Mouse (Mus musculus) left cerebral cortex, adult 6 months (tissue): ENCODE data around the gene Naglu. TPM values are rescaled to one million over a fixed set of nuclear protein-coding genes. Genes with fewer than 3 reads are reported as not detected.

ENCODE experiments used
- long read RNA-seq, 2 experiments: library from polyadenylated mRNA; unstranded; transcript quantifications; one replicate each; pipeline ENCODE4 v2.0.0; 2019 to 2020
- polyA plus RNA-seq: library from polyadenylated mRNA; unstranded; fragments of <200 nt; fragmentation: Nextera tagmentation; gene quantifications from 2 replicates; pipeline ENCODE4 v1.2.3, GENCODE M21; 2021

Gene Naglu
- 8.0 and 9.5 TPM in 2 replicates for polyA plus RNA-seq
- long read RNA-seq, experiment 1, transcript Naglu-201 (6 exons, 2,560 nt), result major isoform, 43 of 60 reads
- long read RNA-seq, experiment 1, partial matches to known transcripts, result 3 of 60 reads
- long read RNA-seq, experiment 1, other reads (novel, unspliced or antisense), result 14 of 60 reads
- long read RNA-seq, experiment 2, transcript Naglu-201 (6 exons, 2,560 nt), result major isoform, 5 of 14 reads
- long read RNA-seq, experiment 2, partial matches to known transcripts, result 1 of 14 reads
- long read RNA-seq, experiment 2, other reads (novel, unspliced or antisense), result 8 of 14 reads

GRCm38 (mm10) chr11:101069391-101070188 is at the start of gene Naglu:
Gene Naglu (plus strand): TSS chr11:101070012.

GRCm38 (mm10) chr11:101078121-101078520 is 8.3 kb downstream of the Naglu start, which contains the start of gene Hsd17b1:
Gene Hsd17b1 (plus strand): TSS chr11:101078411.

GRCm38 (mm10) chr11:101082208-101083082 is 12.6 kb downstream of the Naglu start, which contains the start of gene Coasy:
Gene Coasy (plus strand): TSS chr11:101082565.

GRCm38 (mm10) chr11:101086756-101087681 is 17.2 kb downstream of the Naglu start, which contains the start of gene Mlx:
Gene Mlx (plus strand): TSS chr11:101087277.

GRCm38 (mm10) chr11:101095314-101096024 is 25.7 kb downstream of the Naglu start, which contains the start of gene Psmc3ip:
Gene Psmc3ip (minus strand): TSS chr11:101095436.

GRCm38 (mm10) chr11:101119761-101120544 is 50.1 kb downstream of the Naglu start, which contains the start of the genes Retreg3 and Tubg1:
Gene Retreg3 (minus strand): TSS chr11:101119893.
Gene Tubg1 (plus strand): TSS chr11:101119938.

Other genes with a start within 250 kb of the Naglu start
- gene Stat5b, start 219.3 kb upstream of the Naglu start, polyA plus RNA-seq, result 4.1 and 5.4 TPM in 2 replicates
- gene Stat5a, start 210.7 kb upstream of the Naglu start, polyA plus RNA-seq, result 1.2 and 1.8 TPM in 2 replicates
- 16.6 and 19.2 TPM in 2 replicates for gene Stat3, start 130.5 kb upstream of the Naglu start, polyA plus RNA-seq
- 18.5 and 21.2 TPM in 2 replicates for gene Cavin1, start 99.1 kb upstream of the Naglu start, polyA plus RNA-seq
- 117 and 194 TPM in 2 replicates for gene Atp6v0a1, start 60.6 kb upstream of the Naglu start, polyA plus RNA-seq
- 0.25 and 0.35 TPM in 2 replicates for gene Hsd17b1, start 8.4 kb downstream of the Naglu start, polyA plus RNA-seq
- 25.0 and 31.6 TPM in 2 replicates for gene Coasy, start 12.6 kb downstream of the Naglu start, polyA plus RNA-seq
- 62.2 and 75.9 TPM in 2 replicates for gene Mlx, start 17.3 kb downstream of the Naglu start, polyA plus RNA-seq
- 4.4 and 5.9 TPM in 2 replicates for gene Psmc3ip, start 25.4 kb downstream of the Naglu start, polyA plus RNA-seq
- gene Retreg3, start 49.9 kb downstream of the Naglu start, polyA plus RNA-seq, result 5.9 and 10.3 TPM in 2 replicates
- gene Tubg1, start 49.9 kb downstream of the Naglu start, polyA plus RNA-seq, result 62.3 and 62.7 TPM in 2 replicates
- gene Tubg2, start 85.9 kb downstream of the Naglu start, polyA plus RNA-seq, result 58.6 and 65.3 TPM in 2 replicates
- 12.1 and 20.2 TPM in 2 replicates for gene Cntnap1, start 100.5 kb downstream of the Naglu start, polyA plus RNA-seq
- gene Plekhh3, start 101.3 kb downstream of the Naglu start, polyA plus RNA-seq, result 0.76 and 6.3 TPM in 2 replicates
- gene Ccr10, start 105.4 kb downstream of the Naglu start, polyA plus RNA-seq, result 0.28 and 0.29 TPM in 2 replicates
- gene Ezh1, start 156.5 kb downstream of the Naglu start, polyA plus RNA-seq, result 26.3 and 27.6 TPM in 2 replicates
- 38.8 and 57.1 TPM in 2 replicates for gene Ramp2, start 176.0 kb downstream of the Naglu start, polyA plus RNA-seq
- gene Vps25, start 183.7 kb downstream of the Naglu start, polyA plus RNA-seq, result 144 and 179 TPM in 2 replicates
- gene Wnk4, start 190.6 kb downstream of the Naglu start, polyA plus RNA-seq, result 1.5 TPM in 2 replicates
- 0.15 and 0.36 TPM in 2 replicates for gene Cntd1, start 209.0 kb downstream of the Naglu start, polyA plus RNA-seq
- 362 and 483 TPM in 2 replicates for gene Coa3, start 209.1 kb downstream of the Naglu start, polyA plus RNA-seq
- gene Becn1, start 232.3 kb downstream of the Naglu start, polyA plus RNA-seq, result 156 and 197 TPM in 2 replicates
- 11.3 and 48.6 TPM in 2 replicates for gene Psme3, start 246.2 kb downstream of the Naglu start, polyA plus RNA-seq